Mouse (Mus musculus): ENCODE results near the gene Eef1b2.

DNA sequence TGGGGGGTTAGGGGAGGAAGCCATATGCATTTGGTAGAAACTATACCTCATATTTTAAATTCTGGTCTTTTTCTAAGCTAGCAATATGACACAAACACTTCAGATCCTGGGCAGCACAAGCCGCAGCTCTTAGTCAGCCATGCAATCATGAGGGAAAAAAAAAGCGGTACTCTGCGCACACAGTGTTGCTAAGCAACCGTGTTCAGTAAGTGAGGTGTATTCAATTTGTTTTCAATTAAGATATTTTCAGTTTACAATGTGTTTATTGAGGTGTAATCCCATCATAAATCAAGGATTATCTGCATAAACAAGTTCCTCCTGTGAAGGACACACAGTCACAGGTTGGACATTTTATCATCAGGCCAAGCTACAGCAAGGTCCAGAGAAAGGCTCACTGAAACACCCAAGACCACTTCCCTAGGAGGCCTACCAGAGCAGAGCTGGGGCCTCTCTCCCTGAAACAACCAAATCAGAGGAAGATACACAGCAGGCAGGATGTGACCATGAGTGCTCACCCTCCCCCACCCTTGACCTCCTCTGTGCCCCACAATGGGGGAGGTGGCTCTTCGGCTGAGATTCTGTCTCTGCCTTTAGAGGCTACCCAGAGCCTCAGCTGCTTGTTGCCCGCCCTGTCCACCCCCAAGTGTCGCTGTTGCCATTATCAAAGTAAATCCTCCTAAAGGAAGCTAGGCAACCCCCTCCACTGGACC is 27.5 kb downstream of the Eef1b2 start:
- TF ChIP-seq CTCF (IDR thresholded peaks at IDR 0.05; ENCODE audit: borderline replicate concordance, control insufficient read depth, extremely low read depth, insufficient read depth, low read length, poor library complexity) (no peak), POLR2A (IDR thresholded peaks at IDR 0.05; ENCODE audit: control insufficient read depth, extremely low read depth, insufficient read depth, low read length, poor library complexity) (no peak)
